ENCODE assay signal across 12 mouse cellular contexts in genomic region chr13:41334641-41335000, GRCm38 (mm10).
A peak's percentile ranks its signal among the peaks of the same experiment; 100 is the strongest.
DNase-seq lines count a peak whose midpoint lies in the region; ATAC-seq and TF ChIP-seq lines count a peak whose summit lies in the region.
"Had no signal": no experiment of that assay in that cellular context is flagged by ENCODE, and none has a peak within 500 bp of the region (broad histone marks: within the 10 kb centered on the region; RNA-seq: fewer than 3 reads in every experiment).

No protein-coding gene starts in this region.

- H3K4me3 ChIP-seq in heart, embryonic 12.5 days: no peak overlapping the region
- no peak overlapping the region for H3K4me3 ChIP-seq in heart, embryonic 13.5 days
- no peak overlapping the region for H3K4me3 ChIP-seq in kidney, postnatal 0 days (replicated peaks; ENCODE audit: low read depth, low read length)
- no peak overlapping the region for H3K4me3 ChIP-seq in hindbrain, embryonic 13.5 days
- H3K4me3 ChIP-seq: forebrain, embryonic 10.5 days had no signal

- H3K36me3 ChIP-seq in heart, embryonic 12.5 days: peaks cover 28% of the 10 kb centered on the region
- peaks cover 36% of the 10 kb centered on the region for H3K36me3 ChIP-seq in heart, embryonic 13.5 days
- H3K36me3 ChIP-seq in kidney, postnatal 0 days (ENCODE audit: insufficient read depth, low read length): peaks cover 13% of the 10 kb centered on the region; the same call in 1 of the 2 replicates
- H3K36me3 ChIP-seq in hindbrain, embryonic 13.5 days: peaks cover 6% of the 10 kb centered on the region; the same call in 1 of the 2 replicates

- no peaks in the 10 kb centered on the region for H3K9me3 ChIP-seq in heart, embryonic 12.5 days (replicated peaks)
- H3K9me3 ChIP-seq in heart, embryonic 13.5 days: no peaks in the 10 kb centered on the region
- H3K9me3 ChIP-seq in kidney, postnatal 0 days (replicated peaks; ENCODE audit: low read length): no peaks in the 10 kb centered on the region
- H3K9me3 ChIP-seq in hindbrain, embryonic 13.5 days: no peaks in the 10 kb centered on the region
- H3K9me3 ChIP-seq: forebrain, embryonic 10.5 days had no signal

- DNase-seq in heart, adult 11 months: peak; percentile 94
- DNase-seq in Muller cell, postnatal 12 days (ENCODE audit: inconsistent ontology term): peak; percentile 83
- DNase-seq in kidney, postnatal 0 days (ENCODE audit: low spot score): no peak
- DNase-seq in cerebellum, adult 9-11 months: no peak
- DNase-seq: adrenal gland, postnatal 10 days; cerebellum, adult 18-20 months; thymus, adult 18-20 months had no signal

- H3K27me3 ChIP-seq in heart, embryonic 12.5 days (replicated peaks): no peaks in the 10 kb centered on the region
- H3K27me3 ChIP-seq in heart, embryonic 13.5 days (replicated peaks): no peaks in the 10 kb centered on the region
- H3K27me3 ChIP-seq in kidney, postnatal 0 days (ENCODE audit: insufficient read depth, low read length): no peaks in the 10 kb centered on the region
- H3K27me3 ChIP-seq in hindbrain, embryonic 13.5 days: no peaks in the 10 kb centered on the region

- 59% methylated on average over 5 of the region's 5 CpGs for WGBS in heart, embryonic 12.5 days
- WGBS in heart, embryonic 13.5 days: 52% methylated on average over 5 of the region's 5 CpGs
- 80% methylated on average over 5 of the region's 5 CpGs for WGBS in kidney, postnatal 0 days
- 75% methylated on average over 5 of the region's 5 CpGs for WGBS in hindbrain, embryonic 13.5 days

- H3K9ac ChIP-seq in heart, embryonic 12.5 days: no peak overlapping the region
- H3K9ac ChIP-seq in heart, embryonic 13.5 days: no peak overlapping the region
- H3K9ac ChIP-seq in kidney, postnatal 0 days (ENCODE audit: low read depth, low read length): no peak overlapping the region
- H3K9ac ChIP-seq in hindbrain, embryonic 13.5 days: no peak overlapping the region

- H3K4me1 ChIP-seq in heart, embryonic 12.5 days (replicated peaks): peaks cover 81% of the 10 kb centered on the region
- H3K4me1 ChIP-seq in heart, embryonic 13.5 days: peaks cover 92% of the 10 kb centered on the region
- peaks cover 24% of the 10 kb centered on the region for H3K4me1 ChIP-seq in kidney, postnatal 0 days (replicated peaks; ENCODE audit: insufficient read depth, low read length)
- peaks cover 35% of the 10 kb centered on the region for H3K4me1 ChIP-seq in hindbrain, embryonic 13.5 days (replicated peaks)

- no peak overlapping the region for H3K4me2 ChIP-seq in heart, embryonic 12.5 days
- no peak overlapping the region for H3K4me2 ChIP-seq in heart, embryonic 13.5 days
- no peak overlapping the region for H3K4me2 ChIP-seq in kidney, postnatal 0 days (ENCODE audit: low read length)
- no peak overlapping the region for H3K4me2 ChIP-seq in hindbrain, embryonic 13.5 days

- no peak overlapping the region; the same call in 1 of the 2 replicates for H3K27ac ChIP-seq in heart, embryonic 12.5 days (ENCODE audit: poor library complexity, severe bottlenecking)
- H3K27ac ChIP-seq in heart, embryonic 13.5 days (replicated peaks): peak overlapping the region; percentile 98
- H3K27ac ChIP-seq in kidney, postnatal 0 days: peak overlapping the region; percentile 91
- no peak overlapping the region for H3K27ac ChIP-seq in hindbrain, embryonic 13.5 days
- H3K27ac ChIP-seq: forebrain, embryonic 10.5 days had no signal

- TF ChIP-seq CTCF in kidney, postnatal 0 days (IDR thresholded peaks at IDR 0.05; ENCODE audit: low read depth): no peak

- ATAC-seq in heart, embryonic 12.5 days (ENCODE audit: insufficient number of reproducible peaks, low FRiP score): no peak
- ATAC-seq in heart, embryonic 13.5 days (ENCODE audit: extremely low read depth, insufficient number of reproducible peaks, low FRiP score, low TSS enrichment): no peak
- ATAC-seq in kidney, postnatal 0 days (replicated peaks; ENCODE audit: low FRiP score, low read depth): no peak
- no peak for ATAC-seq in frontal cortex, adult (ENCODE audit: low TSS enrichment)
- ATAC-seq in hindbrain, embryonic 13.5 days (ENCODE audit: low FRiP score): no peak

Comparison
In these comparisons a context has a peak if more than half of its experiments do, and no peak if none do; other contexts are left out.
1. H3K27ac ChIP-seq: peak in heart, embryonic 13.5 days (single experiment) and kidney, postnatal 0 days (single experiment); none in heart, embryonic 12.5 days (single experiment) and hindbrain, embryonic 13.5 days (single experiment).
2. DNase-seq: peak in heart, adult 11 months (single experiment) and Muller cell, postnatal 12 days (single experiment); none in kidney, postnatal 0 days (single experiment) and cerebellum, adult 9-11 months (single experiment).